Mouse (Mus musculus) lung, postnatal 0 days (tissue): ENCODE data around the gene H2-Ob.

Experiments
- CTCF ChIP-seq: IDR thresholded peaks from 2 replicates; pipeline ENCODE4 v1.5.1; 2016; ENCODE audit warnings: antibody characterized with exemption, mild to moderate bottlenecking
- EP300 ChIP-seq: IDR thresholded peaks from 2 replicates; pipeline ENCODE4 v1.6.1; 2016; ENCODE audit warnings: antibody characterized with exemption, mild to moderate bottlenecking, control low read depth

- no peak for TF ChIP-seq CTCF
- no peak for TF ChIP-seq EP300
Observed at GRCm38 (mm10) chr17:34300691-34301566, 62.2 kb downstream of the H2-Ob start.
